Mouse (Mus musculus): Measurements from ENCODE around the gene Mrgprx2. TPM values are rescaled to one million over a fixed set of nuclear protein-coding genes. Genes with fewer than 3 reads are reported as not detected.
"Not testable (repeated sequence)": the region's sequence is repeated elsewhere in the genome, so short reads cannot be mapped to it uniquely, and the experiment has no call there.

The Mrgprx2 gene
- polyA plus RNA-seq (2014; fragmentation: Nextera tagmentation; extraction: Ambion mirVana), result not detected in 2 replicates

DNA sequence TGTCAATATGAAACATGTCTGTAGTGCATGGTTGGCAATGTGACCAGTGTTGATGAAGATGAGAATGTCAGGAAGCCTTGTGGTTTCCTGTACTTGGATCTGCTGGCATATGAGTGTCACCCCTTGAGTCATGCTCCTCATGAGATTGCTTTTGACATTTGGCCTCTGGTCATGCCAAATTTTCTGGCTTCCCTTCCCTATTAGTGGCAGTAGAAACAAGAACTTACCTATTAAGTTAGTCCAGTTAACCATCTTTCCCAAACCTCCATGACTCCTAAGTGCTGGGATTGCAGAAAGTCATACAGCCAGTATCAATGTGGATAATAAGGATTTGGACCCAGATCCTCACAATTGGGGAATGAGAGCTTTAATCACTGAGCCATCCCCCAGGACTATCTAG is at the start of gene Mrgprx2:
Gene Mrgprx2, minus strand, starts transcription at position 101 of the 400 bp plus-strand sequence.
- Histone ChIP-seq H3K9me3 (replicated peaks; ENCODE audit: control insufficient read depth, low read length) (no peaks in the 10 kb centered on the region), H3K4me2 (ENCODE audit: low read depth, low read length) (no peak within 1 kb of the TSS), H3K4me3 (ENCODE audit: low read depth, low read length) (no peak within 1 kb of the TSS), H3K36me3 (replicated peaks; ENCODE audit: control insufficient read depth, insufficient read depth, low read depth, low read length) (no peaks in the 10 kb centered on the region), H3K27me3 (ENCODE audit: control insufficient read depth, insufficient read depth, low read length) (no peaks in the 10 kb centered on the region), H3K27ac (replicated peaks; ENCODE audit: low read depth, low read length) (no peak within 1 kb of the TSS), H3K4me1 (ENCODE audit: control insufficient read depth, insufficient read depth, low read length) (no peaks in the 10 kb centered on the region), H3K9ac (replicated peaks; ENCODE audit: low read length) (no peak within 1 kb of the TSS)
- ATAC-seq (replicated peaks; ENCODE audit: insufficient number of reproducible peaks, low FRiP score, low TSS enrichment, low read depth) (no peak), DNase-seq (ENCODE audit: low spot score) (no peak)

- no peak for ATAC-seq (replicated peaks; ENCODE audit: insufficient number of reproducible peaks, low FRiP score, low TSS enrichment, low read depth)
- H3K4me1 ChIP-seq (ENCODE audit: control insufficient read depth, insufficient read depth, low read length), result no peaks in the 10 kb centered on the region
- no peak within 1 kb of the TSS for H3K27ac ChIP-seq (replicated peaks; ENCODE audit: low read depth, low read length)
- H3K9ac ChIP-seq (replicated peaks; ENCODE audit: low read length), result no peak within 1 kb of the TSS
- no peaks in the 10 kb centered on the region for H3K27me3 ChIP-seq (ENCODE audit: control insufficient read depth, insufficient read depth, low read length)
- H3K9me3 ChIP-seq (replicated peaks; ENCODE audit: control insufficient read depth, low read length), result no peaks in the 10 kb centered on the region
- 79% methylated on average over 3 of the region's 3 CpGs for WGBS
- DNase-seq (ENCODE audit: low spot score), result no peak
- no peak within 1 kb of the TSS for H3K4me2 ChIP-seq (ENCODE audit: low read depth, low read length)
- H3K36me3 ChIP-seq (replicated peaks; ENCODE audit: control insufficient read depth, insufficient read depth, low read depth, low read length), result no peaks in the 10 kb centered on the region
- H3K4me3 ChIP-seq (ENCODE audit: low read depth, low read length), result no peak within 1 kb of the TSS
Observed at GRCm38 (mm10) chr7:48456242-48456641, 42.9 kb downstream of the Mrgprx2 start, which contains the start of gene Mrgprb1. TSS of gene Mrgprb1 (minus strand) at chr7:48456342.

GRCm38 (mm10) chr7:48436581-48436980 is 62.5 kb downstream of the Mrgprx2 start:
- Histone ChIP-seq H3K9ac (replicated peaks; ENCODE audit: low read length) (no peak overlapping the region), H3K27me3 (ENCODE audit: control insufficient read depth, insufficient read depth, low read length) (no peaks in the 10 kb centered on the region), H3K9me3 (replicated peaks; ENCODE audit: control insufficient read depth, low read length) (no peaks in the 10 kb centered on the region), H3K27ac (replicated peaks; ENCODE audit: low read depth, low read length) (no peak overlapping the region), H3K36me3 (replicated peaks; ENCODE audit: control insufficient read depth, insufficient read depth, low read depth, low read length) (no peaks in the 10 kb centered on the region), H3K4me3 (ENCODE audit: low read depth, low read length) (no peak overlapping the region), H3K4me2 (ENCODE audit: low read depth, low read length) (no peak overlapping the region), H3K4me1 (ENCODE audit: control insufficient read depth, insufficient read depth, low read length) (no peaks in the 10 kb centered on the region)
- WGBS, result 61% methylated on average over 3 of the region's 3 CpGs
- DNase-seq (ENCODE audit: low spot score) (no peak), ATAC-seq (replicated peaks; ENCODE audit: insufficient number of reproducible peaks, low FRiP score, low TSS enrichment, low read depth) (no peak)

- not testable (repeated sequence) for H3K4me2 ChIP-seq (ENCODE audit: low read depth, low read length); H3K27me3 ChIP-seq (ENCODE audit: control insufficient read depth, insufficient read depth, low read length); H3K9ac ChIP-seq (replicated peaks; ENCODE audit: low read length); H3K9me3 ChIP-seq (replicated peaks; ENCODE audit: control insufficient read depth, low read length); ATAC-seq (replicated peaks; ENCODE audit: insufficient number of reproducible peaks, low FRiP score, low TSS enrichment, low read depth); H3K4me1 ChIP-seq (ENCODE audit: control insufficient read depth, insufficient read depth, low read length); H3K27ac ChIP-seq (replicated peaks; ENCODE audit: low read depth, low read length); H3K36me3 ChIP-seq (replicated peaks; ENCODE audit: control insufficient read depth, insufficient read depth, low read depth, low read length); DNase-seq (ENCODE audit: low spot score); H3K4me3 ChIP-seq (ENCODE audit: low read depth, low read length)
- WGBS, result 82% methylated on average over 3 of the region's 3 CpGs
Observed at GRCm38 (mm10) chr7:48435936-48436335, 63.2 kb downstream of the Mrgprx2 start.

Other genes with a start within 250 kb of the Mrgprx2 start
- not detected in 2 replicates for gene Mrgprb8, start 110.8 kb downstream of the Mrgprx2 start, polyA plus RNA-seq (2014; fragmentation: Nextera tagmentation; extraction: Ambion mirVana)
- gene Mrgprb1, start 43.0 kb downstream of the Mrgprx2 start, polyA plus RNA-seq (2014; fragmentation: Nextera tagmentation; extraction: Ambion mirVana), result not detected in 2 replicates
- not detected in 2 replicates for gene Mrgprb2, start 58.8 kb upstream of the Mrgprx2 start, polyA plus RNA-seq (2014; fragmentation: Nextera tagmentation; extraction: Ambion mirVana)
- not detected in 2 replicates for gene Mrgprb3, start 144.5 kb upstream of the Mrgprx2 start, polyA plus RNA-seq (2014; fragmentation: Nextera tagmentation; extraction: Ambion mirVana)

Data from embryonic facial prominence, embryonic 11.5 days (tissue).